ENCODE assay signal across 31 mouse cellular contexts in genomic region chr2:147560426-147561155, GRCm38 (mm10).
DNase-seq lines count a peak whose midpoint lies in the region; ATAC-seq lines count a peak whose summit lies in the region.
"Had no signal": no experiment of that assay in that cellular context is flagged by ENCODE, and none has a peak within 500 bp of the region (broad histone marks: within the 10 kb centered on the region; RNA-seq: fewer than 3 reads in every experiment).

No protein-coding gene starts in this region.

- intact Hi-C loops in heart, postnatal 36 days (cut with DNase I): no loop called here

- H3K4me2 ChIP-seq in limb, embryonic 11.5 days (ENCODE audit: low read depth, severe bottlenecking): no peak overlapping the region
- H3K4me2 ChIP-seq: heart, embryonic 11.5 days; hindbrain, embryonic 13.5 days; neural tube, embryonic 12.5 days had no signal

- H3K4me3 ChIP-seq in embryonic facial prominence, embryonic 10.5 days: no peak overlapping the region
- H3K4me3 ChIP-seq in limb, embryonic 11.5 days (ENCODE audit: low read depth, low read length): no peak overlapping the region
- H3K4me3 ChIP-seq in heart, embryonic 10.5 days: no peak overlapping the region
- H3K4me3 ChIP-seq: erythroblast, embryonic 14.5 days; hindbrain, embryonic 13.5 days; layer of hippocampus, adult 2 months; neural tube, embryonic 12.5 days had no signal

- 71% methylated on average over 20 of the region's 20 CpGs for WGBS in embryonic facial prominence, embryonic 10.5 days
- 21% methylated on average over 20 of the region's 20 CpGs for WGBS in limb, embryonic 11.5 days
- WGBS in heart, embryonic 10.5 days: 83% methylated on average over 20 of the region's 20 CpGs

- DNase-seq in heart, adult 11 months: peak; percentile 76
- no peak for DNase-seq in heart, postnatal 36 days
- DNase-seq in embryonic facial prominence, embryonic 10.5 days (ENCODE audit: low spot score): peak; percentile 34
- peak; percentile 68 for DNase-seq in limb, embryonic 11.5 days (ENCODE audit: low spot score)
- peak; percentile 73 for DNase-seq in mesoderm, embryonic 11.5 days (ENCODE audit: low read depth, low spot score)
- DNase-seq in adrenal gland, postnatal 10 days: no peak
- no peak for DNase-seq in heart, embryonic 10.5 days (ENCODE audit: low spot score)
- DNase-seq: adrenal gland, postnatal 14 days; cerebellum, adult 18-20 months; cerebellum, postnatal 10 days; gastrocnemius, postnatal 10 days; heart, postnatal 4 days; kidney, adult 11 months; kidney, postnatal 25 days; lung, adult 2 months; lung, postnatal 10 days; midbrain, embryonic 14.5 days; right cerebral cortex, postnatal 4 days; thymus, adult 18-20 months; thymus, postnatal 25 days had no signal

- H3K9ac ChIP-seq in limb, embryonic 11.5 days (ENCODE audit: low read length): no peak overlapping the region
- H3K9ac ChIP-seq: hindbrain, embryonic 13.5 days; liver, embryonic 14.5 days; neural tube, embryonic 12.5 days had no signal

- no peaks in the 10 kb centered on the region for H3K36me3 ChIP-seq in embryonic facial prominence, embryonic 10.5 days (replicated peaks)
- no peaks in the 10 kb centered on the region for H3K36me3 ChIP-seq in limb, embryonic 11.5 days (ENCODE audit: control insufficient read depth, insufficient read depth, low read length)
- H3K36me3 ChIP-seq in heart, embryonic 10.5 days: no peaks in the 10 kb centered on the region
- H3K36me3 ChIP-seq: hindbrain, embryonic 13.5 days; neural tube, embryonic 12.5 days had no signal

- peaks cover 11% of the 10 kb centered on the region for H3K4me1 ChIP-seq in embryonic facial prominence, embryonic 10.5 days
- H3K4me1 ChIP-seq in limb, embryonic 11.5 days (ENCODE audit: control insufficient read depth, insufficient read depth, low read length): peaks cover 5% of the 10 kb centered on the region; the same call in 1 of the 2 replicates
- no peaks in the 10 kb centered on the region for H3K4me1 ChIP-seq in heart, embryonic 10.5 days
- H3K4me1 ChIP-seq: hindbrain, embryonic 13.5 days; neural tube, embryonic 12.5 days had no signal

- H3K9me3 ChIP-seq in embryonic facial prominence, embryonic 10.5 days: no peaks in the 10 kb centered on the region
- H3K9me3 ChIP-seq in limb, embryonic 11.5 days (ENCODE audit: control insufficient read depth, low read length): no peaks in the 10 kb centered on the region
- H3K9me3 ChIP-seq in heart, embryonic 10.5 days: no peaks in the 10 kb centered on the region
- H3K9me3 ChIP-seq: hindbrain, embryonic 13.5 days; neural tube, embryonic 12.5 days had no signal

- H3K27me3 ChIP-seq in embryonic facial prominence, embryonic 10.5 days (replicated peaks; ENCODE audit: low read depth, poor library complexity, severe bottlenecking): no peaks in the 10 kb centered on the region
- peaks cover 15% of the 10 kb centered on the region for H3K27me3 ChIP-seq in limb, embryonic 11.5 days (ENCODE audit: control insufficient read depth, insufficient read depth, low read length)
- no peaks in the 10 kb centered on the region for H3K27me3 ChIP-seq in heart, embryonic 10.5 days (ENCODE audit: insufficient read depth, poor library complexity, severe bottlenecking)
- H3K27me3 ChIP-seq: CH12.LX; hindbrain, embryonic 13.5 days; neural tube, embryonic 12.5 days had no signal

- no peak overlapping the region for H3K27ac ChIP-seq in embryonic facial prominence, embryonic 10.5 days (replicated peaks)
- H3K27ac ChIP-seq in limb, embryonic 11.5 days (replicated peaks; ENCODE audit: low read depth, low read length): no peak overlapping the region
- no peak overlapping the region for H3K27ac ChIP-seq in heart, embryonic 10.5 days
- H3K27ac ChIP-seq: hindbrain, embryonic 13.5 days; layer of hippocampus, adult 2 months; liver, embryonic 14.5 days; macrophage; neural tube, embryonic 12.5 days; stomach, postnatal 0 days had no signal

- peak; percentile 73 for ATAC-seq in limb, embryonic 11.5 days (ENCODE audit: insufficient number of reproducible peaks, low FRiP score, low TSS enrichment, low read depth)
- ATAC-seq in monocyte, adult 5-6 weeks (replicated peaks; ENCODE audit: insufficient number of reproducible peaks, low FRiP score, low TSS enrichment, poor library complexity, severe bottlenecking): no peak
- ATAC-seq: forebrain, embryonic 16.5 days had no signal

Comparison
In these comparisons a context has a peak if more than half of its experiments do, and no peak if none do; other contexts are left out.
1. DNase-seq: peak in heart, adult 11 months (single experiment), embryonic facial prominence, embryonic 10.5 days (single experiment), limb, embryonic 11.5 days (single experiment) and mesoderm, embryonic 11.5 days (single experiment); none in heart, postnatal 36 days (0 of 2), adrenal gland, postnatal 10 days (single experiment) and heart, embryonic 10.5 days (single experiment).